Comparison of ENCODE assay signal across 27 mouse cellular contexts in genomic region chr10:124563626-124564025, GRCm38 (mm10).
"Had no signal": no experiment of that assay in that cellular context is flagged by ENCODE, and none has a peak within 500 bp of the region (broad histone marks: within the 10 kb centered on the region; RNA-seq: fewer than 3 reads in every experiment).

No protein-coding gene starts in this region.

- H3K4me3 ChIP-seq: embryonic facial prominence, embryonic 10.5 days; embryonic facial prominence, embryonic 12.5 days; embryonic facial prominence, embryonic 13.5 days; embryonic facial prominence, embryonic 15.5 days; erythroblast, embryonic 14.5 days; forebrain, embryonic 10.5 days; forebrain, embryonic 12.5 days; forebrain, embryonic 13.5 days; forebrain, embryonic 15.5 days; gastrocnemius, adult 2 months; heart, adult 2 months had no signal

- H3K4me2 ChIP-seq: embryonic facial prominence, embryonic 12.5 days; embryonic facial prominence, embryonic 13.5 days; embryonic facial prominence, embryonic 15.5 days; forebrain, embryonic 12.5 days; forebrain, embryonic 13.5 days; forebrain, embryonic 15.5 days had no signal

- H3K9ac ChIP-seq: embryonic facial prominence, embryonic 12.5 days; embryonic facial prominence, embryonic 13.5 days; embryonic facial prominence, embryonic 15.5 days; forebrain, embryonic 12.5 days; forebrain, embryonic 13.5 days; forebrain, embryonic 15.5 days; forebrain, postnatal 0 days had no signal

- H3K27ac ChIP-seq: embryonic facial prominence, embryonic 10.5 days; embryonic facial prominence, embryonic 12.5 days; embryonic facial prominence, embryonic 13.5 days; embryonic facial prominence, embryonic 15.5 days; forebrain, embryonic 10.5 days; forebrain, embryonic 12.5 days; forebrain, embryonic 13.5 days; forebrain, embryonic 15.5 days; gastrocnemius, adult 2 months; heart, adult 2 months had no signal

- ATAC-seq: forebrain, embryonic 13.5 days; forebrain, embryonic 14.5 days; forebrain, embryonic 15.5 days; forebrain, embryonic 16.5 days; forebrain, postnatal 0 days had no signal

- H3K9me3 ChIP-seq: embryonic facial prominence, embryonic 10.5 days; embryonic facial prominence, embryonic 12.5 days; embryonic facial prominence, embryonic 13.5 days; embryonic facial prominence, embryonic 15.5 days; forebrain, embryonic 10.5 days; forebrain, embryonic 12.5 days; forebrain, embryonic 13.5 days; forebrain, embryonic 15.5 days had no signal

- DNase-seq: cerebellum, adult 2 months; cerebellum, adult 8-10 months; cerebellum, adult 9-10 months; cerebellum, adult 9-11 months; cerebellum, postnatal 10 days; cerebellum, postnatal 25 days; cerebellum, postnatal 36 days; embryo, embryonic 11 days; forebrain, postnatal 0 days; gastrocnemius, adult 2 months; gastrocnemius, postnatal 10 days; gastrocnemius, postnatal 14 days; gastrocnemius, postnatal 25 days; gastrocnemius, postnatal 36 days; heart, adult 18-20 months; heart, adult 2 months had no signal

- H3K36me3 ChIP-seq: embryonic facial prominence, embryonic 10.5 days; embryonic facial prominence, embryonic 12.5 days; embryonic facial prominence, embryonic 13.5 days; embryonic facial prominence, embryonic 15.5 days; forebrain, embryonic 10.5 days; forebrain, embryonic 12.5 days; forebrain, embryonic 15.5 days had no signal

- H3K4me1 ChIP-seq: embryonic facial prominence, embryonic 10.5 days; embryonic facial prominence, embryonic 12.5 days; embryonic facial prominence, embryonic 13.5 days; embryonic facial prominence, embryonic 15.5 days; forebrain, embryonic 10.5 days; forebrain, embryonic 12.5 days; forebrain, embryonic 13.5 days; forebrain, embryonic 15.5 days had no signal

- H3K27me3 ChIP-seq: embryonic facial prominence, embryonic 12.5 days; embryonic facial prominence, embryonic 13.5 days; embryonic facial prominence, embryonic 15.5 days; forebrain, embryonic 12.5 days; forebrain, embryonic 13.5 days; forebrain, embryonic 15.5 days had no signal
